Mouse (Mus musculus) heart, postnatal 25 days (tissue): ENCODE results near the gene Irak3. TPM values are rescaled to one million over a fixed set of nuclear protein-coding genes. Genes with fewer than 3 reads are reported as not detected.
"Not testable (repeated sequence)": the region's sequence is repeated elsewhere in the genome, so short reads cannot be mapped to it uniquely, and the experiment has no call there.

Experiments
- DNase-seq: peaks from one replicate; pipeline ENCODE4 v3.0.0; 2022; ENCODE audit warnings: low spot score
- intact Hi-C: fragments of 180-260 bp; cut with DNase I; formaldehyde crosslinking; loops from one replicate; pipeline ENCODE4 v1.15.1; 2025
- total RNA-seq, 2 experiments: library from RNA; stranded (reverse); gene quantifications; 2 replicates each; pipeline ENCODE4 v1.2.3; 2021

Gene Irak3
- total RNA-seq, 2 experiments from 2014 or later, result 3.2 to 4.2 TPM

DNA sequence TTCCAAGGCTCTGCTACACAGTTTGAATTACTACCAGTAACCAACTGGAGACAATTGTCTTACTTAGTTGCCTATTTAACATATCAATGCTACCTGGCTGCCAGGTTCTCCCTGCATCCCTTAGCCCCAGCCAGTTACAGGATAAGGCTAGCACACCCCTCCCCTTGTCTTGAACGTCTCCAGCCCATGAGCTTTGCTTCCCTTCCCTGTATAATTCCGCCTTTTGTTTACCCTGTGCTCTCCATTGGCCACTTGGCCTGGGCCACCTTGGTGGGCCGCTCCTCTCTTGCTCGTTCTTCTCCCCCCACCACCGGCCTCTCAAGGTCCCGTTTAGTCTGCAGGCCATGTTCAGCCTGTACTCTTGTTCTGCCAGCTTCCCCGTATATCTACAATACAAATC, 87.4 kb downstream of the Irak3 start:
- intact Hi-C loops, result loop anchor here (5.0 kb wide), 1 partner anchor 93 kb away; no protein-coding TSS in a partner anchor
- no peak for DNase-seq

DNA sequence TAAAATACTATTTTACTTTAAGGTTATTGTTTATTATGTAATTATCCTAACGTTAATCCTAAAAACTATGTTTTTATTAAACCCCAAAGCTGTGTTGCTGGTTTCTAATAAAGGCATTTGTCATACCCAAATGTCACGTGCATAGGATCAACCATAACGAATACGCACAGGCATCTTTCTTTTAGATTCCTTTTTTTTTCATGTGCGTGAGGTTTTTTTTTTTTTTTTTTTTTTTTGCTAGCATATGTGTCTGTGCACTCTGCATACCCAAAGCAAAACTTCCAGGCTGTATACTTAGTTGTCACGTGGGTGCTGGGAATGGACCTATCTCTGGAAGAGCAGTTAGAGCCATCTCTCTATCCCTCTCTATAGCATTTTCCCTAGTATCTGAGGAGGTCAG, 88.0 kb downstream of the Irak3 start:
- intact Hi-C loops, result loop anchor here (5.0 kb wide), 1 partner anchor 93 kb away; no protein-coding TSS in a partner anchor
- DNase-seq, result no peak

DNA sequence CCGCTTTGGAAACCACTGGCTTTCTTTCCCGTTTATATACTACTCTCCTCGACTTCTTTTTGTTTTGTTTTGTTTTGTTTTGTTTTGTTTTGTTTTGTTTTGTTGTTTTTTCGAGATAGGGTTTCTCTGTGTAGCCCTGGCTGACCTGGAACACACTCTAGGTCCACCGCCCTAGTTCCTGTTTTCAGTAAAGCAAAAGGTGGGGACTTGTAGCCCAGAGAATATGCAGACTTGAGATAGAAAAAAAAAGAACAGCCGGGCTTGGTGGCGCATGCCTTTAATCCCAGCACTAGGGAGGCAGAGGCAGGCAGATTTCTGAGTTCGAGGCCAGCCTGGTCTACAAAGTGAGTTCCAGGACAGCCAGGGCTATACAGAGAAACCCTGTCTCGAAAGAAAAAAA, 88.4 kb downstream of the Irak3 start:
- intact Hi-C loops, result loop anchor here (5.0 kb wide), 1 partner anchor 94 kb away; no protein-coding TSS in a partner anchor
- not testable (repeated sequence) for DNase-seq

DNA sequence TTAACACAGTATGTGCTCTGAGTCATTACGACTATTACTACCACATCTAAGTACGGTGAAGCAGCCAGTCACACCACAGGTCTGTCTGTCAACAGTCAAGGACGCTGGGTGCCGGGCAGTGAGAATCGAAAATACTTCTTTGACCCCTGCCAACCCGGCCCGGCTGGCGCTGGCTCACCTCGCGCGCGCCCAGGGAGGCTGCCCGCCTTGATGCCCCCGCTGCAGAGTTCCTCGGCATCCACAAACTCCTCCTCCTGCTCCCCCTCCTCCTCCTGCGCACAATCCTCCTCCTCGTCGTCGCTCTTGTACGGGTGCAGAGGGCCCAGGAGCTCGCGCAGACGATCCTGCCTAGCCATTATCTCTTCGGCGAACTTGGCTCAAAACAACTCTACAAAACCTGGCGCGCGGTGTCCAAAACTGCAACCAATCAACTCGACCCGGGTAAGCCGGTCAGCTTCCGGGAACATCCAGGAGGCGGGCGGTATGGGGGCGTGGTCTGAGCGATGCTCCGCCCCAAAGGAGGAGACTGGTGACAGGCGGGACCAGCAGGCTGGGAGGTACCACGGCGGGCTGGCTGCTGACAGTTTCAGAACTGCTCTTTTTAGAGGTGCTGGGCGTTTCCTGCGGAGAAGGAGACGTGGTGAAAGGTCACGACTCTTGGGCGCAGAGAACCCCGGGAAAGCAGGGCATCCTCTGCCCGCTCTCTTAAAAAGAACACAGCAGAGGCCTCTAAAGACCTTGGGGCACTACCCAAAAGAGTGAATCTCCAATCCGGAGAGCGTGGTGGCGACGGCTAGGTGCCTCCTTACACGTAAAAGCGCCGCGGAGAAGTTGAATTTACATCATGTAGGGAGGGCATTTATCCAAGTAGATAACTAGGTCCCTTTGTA, 89.2 kb downstream of the Irak3 start, which contains the start of gene Helb:
Gene Helb (minus strand): TSS at position 481 of the 890 bp plus-strand sequence.
- DNase-seq, result peak; percentile 96
- intact Hi-C loops, result loop anchor here (5.0 kb wide), 1 partner anchor 95 kb away; no protein-coding TSS in a partner anchor

DNA sequence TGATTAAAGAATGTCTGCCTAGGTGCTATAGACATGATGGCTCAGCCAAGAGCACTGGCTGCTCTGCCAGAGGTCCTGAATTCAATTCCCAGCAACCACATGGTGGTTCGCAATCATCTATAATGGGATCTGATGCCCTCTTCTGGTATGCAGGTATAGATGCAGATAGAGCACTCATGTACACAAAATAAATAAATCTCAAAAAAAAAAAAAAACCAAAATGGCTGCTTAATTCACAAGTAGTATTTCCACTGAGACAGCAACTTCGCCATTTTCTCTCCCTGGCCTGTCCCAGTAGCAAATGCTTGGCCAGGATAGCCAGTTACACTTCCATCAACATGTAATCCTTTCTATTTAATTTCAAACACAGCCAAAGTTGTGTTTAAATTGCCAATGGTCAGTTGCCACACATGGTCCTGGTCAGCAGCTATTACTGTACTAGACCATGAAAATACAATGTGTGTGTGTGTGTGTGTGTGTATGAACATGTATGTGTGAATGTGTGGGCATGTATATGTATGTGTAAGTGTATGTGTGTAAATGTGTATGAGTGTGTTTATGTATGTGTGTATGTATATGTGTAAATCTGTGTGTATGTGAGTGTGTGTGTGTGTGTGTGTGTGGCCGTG, 90.1 kb downstream of the Irak3 start:
- intact Hi-C loops, result loop anchor here (5.0 kb wide), 1 partner anchor 95 kb away; no protein-coding TSS in a partner anchor
- DNase-seq, result no peak

DNA sequence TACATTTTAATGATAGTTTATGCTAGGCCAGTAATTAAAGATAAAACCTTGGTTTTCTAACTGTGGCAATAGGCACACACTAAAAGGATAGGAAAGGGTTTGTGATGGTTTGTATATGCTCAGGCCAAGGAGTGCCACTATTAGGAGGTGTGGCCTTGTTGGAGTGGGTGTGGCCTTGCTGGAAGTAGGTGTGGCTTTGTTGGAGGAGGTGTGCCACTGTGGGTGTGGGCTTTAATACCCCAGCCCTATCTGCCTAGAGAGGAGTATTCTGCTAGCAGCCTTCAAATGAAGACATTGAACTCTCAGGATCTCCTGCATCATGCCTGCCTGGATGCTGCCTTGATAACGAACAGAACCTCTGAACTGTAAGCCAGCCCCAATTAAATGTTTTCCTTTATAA, 101.1 kb downstream of the Irak3 start:
- no peak for DNase-seq
- intact Hi-C loops, result no loop called here

DNA sequence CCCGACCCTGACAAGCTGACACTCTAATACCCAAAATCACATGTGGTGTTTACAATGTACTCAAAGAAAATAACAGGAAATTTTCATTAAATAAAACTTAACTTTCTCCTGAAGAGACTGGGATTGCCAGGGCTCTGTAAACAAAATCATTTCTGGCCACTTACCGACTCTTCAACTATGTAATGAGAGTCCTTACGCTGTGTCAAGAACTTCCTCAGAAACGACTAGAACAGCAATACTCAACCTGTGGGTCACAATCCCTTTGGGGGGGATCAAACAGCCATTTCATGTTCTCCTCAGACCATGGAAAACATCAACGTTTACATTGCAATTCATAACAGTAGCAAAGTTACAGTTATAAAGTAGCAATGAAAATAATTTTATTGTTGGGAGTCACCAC, 104.4 kb downstream of the Irak3 start:
- intact Hi-C loops, result no loop called here
- DNase-seq, result no peak

DNA sequence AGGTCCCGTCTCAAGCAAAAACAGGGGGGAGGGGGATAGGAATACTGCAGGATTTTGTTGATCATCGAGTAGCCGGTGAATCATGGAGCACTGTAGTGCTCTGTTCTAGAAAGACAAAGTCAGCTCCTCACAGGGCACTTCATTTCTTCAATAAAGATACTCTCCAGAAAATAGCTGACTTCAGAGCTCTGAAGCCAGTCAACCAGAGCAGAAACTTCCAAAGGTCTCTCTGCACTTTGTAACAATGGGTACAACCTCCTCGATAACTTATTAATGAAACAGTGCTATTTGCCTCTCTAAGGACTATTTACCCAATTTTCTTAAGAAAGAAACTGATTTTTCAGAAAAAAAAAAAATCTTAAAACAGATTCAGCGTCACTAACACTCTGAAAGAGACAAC, 106.2 kb downstream of the Irak3 start:
- no peak for DNase-seq
- intact Hi-C loops, result no loop called here

DNA sequence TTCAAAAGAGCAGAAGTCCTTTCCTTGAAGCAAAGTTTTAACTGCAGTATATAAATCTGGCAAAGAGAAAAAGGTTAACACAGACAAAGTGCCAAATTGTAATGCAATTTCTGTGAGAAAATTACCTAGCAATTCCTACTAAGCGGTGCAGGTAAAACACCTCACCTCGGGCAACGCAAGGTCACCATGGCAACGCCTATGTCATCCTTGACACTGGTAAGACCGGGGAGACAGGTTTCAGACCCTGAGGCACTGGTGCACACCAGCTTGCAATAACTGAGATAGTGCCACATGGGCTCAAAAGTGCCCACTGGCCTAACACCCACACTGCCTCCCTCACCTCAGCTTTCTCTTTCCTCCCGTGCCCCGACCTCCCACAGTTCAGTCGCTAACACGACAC, 106.8 kb downstream of the Irak3 start:
- intact Hi-C loops, result no loop called here
- DNase-seq, result no peak

DNA sequence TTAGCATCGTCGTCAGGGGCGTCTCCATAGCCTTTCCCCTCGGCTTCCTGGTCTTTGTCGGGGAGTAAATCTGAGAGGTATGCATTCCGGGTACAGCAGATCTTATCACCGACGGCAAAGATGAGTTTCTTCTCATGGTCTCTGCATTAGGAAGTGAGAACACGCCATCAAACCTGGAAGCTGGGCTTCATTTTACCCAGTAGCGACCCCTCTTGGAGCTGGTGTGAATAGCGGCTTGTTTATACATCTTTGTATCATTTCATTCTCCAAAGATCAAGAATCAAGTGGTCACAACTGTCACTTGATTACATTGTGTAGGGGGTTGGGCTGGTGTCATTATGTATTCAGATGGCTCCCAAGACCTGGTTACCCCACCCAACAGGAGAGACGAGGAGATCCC, 109.4 kb downstream of the Irak3 start:
- intact Hi-C loops, result no loop called here
- DNase-seq, result no peak

Other genes starting within 250 kb of the Irak3 start
- 10 to 100 TPM; 11.7 to 13.7 TPM for gene Helb, start 89.1 kb downstream of the Irak3 start, total RNA-seq
- 10 to 100 TPM; 87.0 to 97.5 TPM for gene Tmbim4, start 540 bp downstream of the Irak3 start, total RNA-seq
- gene Llph, start 24.9 kb upstream of the Irak3 start, total RNA-seq, result 1 to 10 TPM; 7.6 to 8.7 TPM